Mouse (Mus musculus): ENCODE measurements around the gene Cfb. TPM values are rescaled to one million over a fixed set of nuclear protein-coding genes. Genes with fewer than 3 reads are reported as not detected.
"Not testable (repeated sequence)": the region's sequence is repeated elsewhere in the genome, so short reads cannot be mapped to it uniquely, and the experiment has no call there.

Cfb gene
- polyA plus RNA-seq, 1 experiment from 2014 or later = 17.3 TPM

- 62% methylated on average over 7 of the region's 8 CpGs for WGBS
- not testable (repeated sequence) for ATAC-seq (ENCODE audit: low FRiP score, low TSS enrichment)
These were observed 51.5 kb downstream of the Cfb start for GRCm38 (mm10) chr17:34810811-34811210.

GRCm38 (mm10) chr17:34810411-34810810 lies 51.9 kb downstream of the Cfb start:
- H3K27ac ChIP-seq (ENCODE audit: low read length); H3K27me3 ChIP-seq (ENCODE audit: insufficient read depth, low read length); H3K4me2 ChIP-seq (replicated peaks; ENCODE audit: low read depth, low read length); ATAC-seq (ENCODE audit: low FRiP score, low TSS enrichment); H3K4me1 ChIP-seq (ENCODE audit: insufficient read depth, low read length); H3K36me3 ChIP-seq (ENCODE audit: insufficient read depth, low read length); H3K9me3 ChIP-seq (ENCODE audit: low read length); H3K4me3 ChIP-seq (ENCODE audit: low read length); H3K9ac ChIP-seq (replicated peaks; ENCODE audit: low read length): not testable (repeated sequence)
- 90% methylated on average over 5 of the region's 5 CpGs for WGBS

More at GRCm38 (mm10) chr17:34810811-34811210, 51.5 kb downstream of the Cfb start:
- not testable (repeated sequence) for H3K27ac ChIP-seq (ENCODE audit: low read length); H3K36me3 ChIP-seq (ENCODE audit: insufficient read depth, low read length); H3K9me3 ChIP-seq (ENCODE audit: low read length); H3K27me3 ChIP-seq (ENCODE audit: insufficient read depth, low read length); H3K4me2 ChIP-seq (replicated peaks; ENCODE audit: low read depth, low read length); H3K4me3 ChIP-seq (ENCODE audit: low read length); H3K9ac ChIP-seq (replicated peaks; ENCODE audit: low read length); H3K4me1 ChIP-seq (ENCODE audit: insufficient read depth, low read length)

- no peaks in the 10 kb centered on the region for H3K36me3 ChIP-seq (ENCODE audit: insufficient read depth, low read length)
- no peak overlapping the region for H3K4me3 ChIP-seq (ENCODE audit: low read length)
- H3K4me2 ChIP-seq (replicated peaks; ENCODE audit: low read depth, low read length) = no peak overlapping the region
- H3K4me1 ChIP-seq (ENCODE audit: insufficient read depth, low read length) = no peaks in the 10 kb centered on the region
- peaks cover 6% of the 10 kb centered on the region; the same call in 1 of the 2 replicates for H3K9me3 ChIP-seq (ENCODE audit: low read length)
- no peak overlapping the region for H3K9ac ChIP-seq (replicated peaks; ENCODE audit: low read length)
- WGBS = 85% methylated on average over 6 of the region's 6 CpGs
- ATAC-seq (ENCODE audit: low FRiP score, low TSS enrichment) = no peak
- H3K27ac ChIP-seq (ENCODE audit: low read length) = no peak overlapping the region
- no peaks in the 10 kb centered on the region for H3K27me3 ChIP-seq (ENCODE audit: insufficient read depth, low read length)
These were observed 53.6 kb downstream of the Cfb start for GRCm38 (mm10) chr17:34808599-34809205.

- H3K4me1 ChIP-seq (ENCODE audit: insufficient read depth, low read length) = no peaks in the 10 kb centered on the region
- H3K27me3 ChIP-seq (ENCODE audit: insufficient read depth, low read length) = no peaks in the 10 kb centered on the region
- H3K4me3 ChIP-seq (ENCODE audit: low read length) = no peak overlapping the region
- no peaks in the 10 kb centered on the region for H3K36me3 ChIP-seq (ENCODE audit: insufficient read depth, low read length)
- ATAC-seq (ENCODE audit: low FRiP score, low TSS enrichment) = no peak
- H3K9me3 ChIP-seq (ENCODE audit: low read length) = peaks cover 6% of the 10 kb centered on the region; the same call in 1 of the 2 replicates
- 71% methylated on average over 3 of the region's 3 CpGs for WGBS
- H3K27ac ChIP-seq (ENCODE audit: low read length) = no peak overlapping the region
- H3K9ac ChIP-seq (replicated peaks; ENCODE audit: low read length) = no peak overlapping the region
- no peak overlapping the region for H3K4me2 ChIP-seq (replicated peaks; ENCODE audit: low read depth, low read length)
These were observed 55.1 kb downstream of the Cfb start for GRCm38 (mm10) chr17:34807176-34807575.

Small RNA genes within 50 kb of the gene (microRNA-seq; reads per million reads assigned to microRNA genes)
- gene Mir6970 = not detected
- gene Mir6971 = 1.1 reads per million
- gene Mir6972 = not detected

Other genes starting within 250 kb of the Cfb start
- 4.0 and 6.0 TPM in 2 replicates for gene Egfl8, start 246.5 kb downstream of the Cfb start, polyA plus RNA-seq (2015; fragmentation: Nextera tagmentation; extraction: Ambion mirVana)
- gene Ppt2, start 234.0 kb downstream of the Cfb start, polyA plus RNA-seq (2015; fragmentation: Nextera tagmentation; extraction: Ambion mirVana) = 47.3 and 53.7 TPM in 2 replicates
- gene Prrt1, start 233.0 kb downstream of the Cfb start, polyA plus RNA-seq (2015; fragmentation: Nextera tagmentation; extraction: Ambion mirVana) = 0.23 and 0.29 TPM in 2 replicates
- gene Fkbpl, start 217.8 kb downstream of the Cfb start, polyA plus RNA-seq (2015; fragmentation: Nextera tagmentation; extraction: Ambion mirVana) = 17.5 and 17.7 TPM in 2 replicates
- gene Atf6b, start 215.4 kb downstream of the Cfb start, polyA plus RNA-seq (2015; fragmentation: Nextera tagmentation; extraction: Ambion mirVana) = 103 and 106 TPM in 2 replicates
- 0.51 and 0.52 TPM in 2 replicates for gene Tnxb, start 192.0 kb downstream of the Cfb start, polyA plus RNA-seq (2015; fragmentation: Nextera tagmentation; extraction: Ambion mirVana)
- 0.78 and 1.5 TPM in 2 replicates for gene C4b, start 118.6 kb downstream of the Cfb start, polyA plus RNA-seq (2015; fragmentation: Nextera tagmentation; extraction: Ambion mirVana)
- 38.4 and 41.9 TPM in 2 replicates for gene Cyp21a1, start 58.0 kb downstream of the Cfb start, polyA plus RNA-seq (2015; fragmentation: Nextera tagmentation; extraction: Ambion mirVana)
- gene Stk19, start 25.6 kb downstream of the Cfb start, polyA plus RNA-seq (2015; fragmentation: Nextera tagmentation; extraction: Ambion mirVana) = 31.7 and 34.7 TPM in 2 replicates
- 71.0 and 77.9 TPM in 2 replicates for gene Dxo, start 25.5 kb downstream of the Cfb start, polyA plus RNA-seq (2015; fragmentation: Nextera tagmentation; extraction: Ambion mirVana)
- gene Skiv2l, start 12.3 kb downstream of the Cfb start, polyA plus RNA-seq (2015; fragmentation: Nextera tagmentation; extraction: Ambion mirVana) = 59.3 and 62.0 TPM in 2 replicates
- gene Nelfe, start 12.1 kb downstream of the Cfb start, polyA plus RNA-seq (2015; fragmentation: Nextera tagmentation; extraction: Ambion mirVana) = 117 and 121 TPM in 2 replicates
- 3.5 and 4.3 TPM in 2 replicates for gene Zbtb12, start 17.0 kb upstream of the Cfb start, polyA plus RNA-seq (2015; fragmentation: Nextera tagmentation; extraction: Ambion mirVana)
- gene Gm20547, start 19.5 kb upstream of the Cfb start, polyA plus RNA-seq (2015; fragmentation: Nextera tagmentation; extraction: Ambion mirVana) = not detected in 2 replicates
- gene C2, start 35.7 kb upstream of the Cfb start, polyA plus RNA-seq (2015; fragmentation: Nextera tagmentation; extraction: Ambion mirVana) = 4.6 and 5.7 TPM in 2 replicates
- gene Ehmt2, start 36.0 kb upstream of the Cfb start, polyA plus RNA-seq (2015; fragmentation: Nextera tagmentation; extraction: Ambion mirVana) = 89.9 and 92.8 TPM in 2 replicates
- 17.9 and 18.9 TPM in 2 replicates for gene Slc44a4, start 51.9 kb upstream of the Cfb start, polyA plus RNA-seq (2015; fragmentation: Nextera tagmentation; extraction: Ambion mirVana)
- 50.0 and 54.1 TPM in 2 replicates for gene Neu1, start 68.7 kb upstream of the Cfb start, polyA plus RNA-seq (2015; fragmentation: Nextera tagmentation; extraction: Ambion mirVana)
- gene Hspa1b, start 96.7 kb upstream of the Cfb start, polyA plus RNA-seq (2015; fragmentation: Nextera tagmentation; extraction: Ambion mirVana) = 0.76 and 0.80 TPM in 2 replicates
- gene Gm20481, start 107.4 kb upstream of the Cfb start, polyA plus RNA-seq (2015; fragmentation: Nextera tagmentation; extraction: Ambion mirVana) = not detected in 2 replicates
- 11.2 and 13.4 TPM in 2 replicates for gene Hspa1a, start 109.6 kb upstream of the Cfb start, polyA plus RNA-seq (2015; fragmentation: Nextera tagmentation; extraction: Ambion mirVana)
- 1.0 and 1.3 TPM in 2 replicates for gene Hspa1l, start 110.2 kb upstream of the Cfb start, polyA plus RNA-seq (2015; fragmentation: Nextera tagmentation; extraction: Ambion mirVana)
- 206 and 230 TPM in 2 replicates for gene Lsm2, start 119.3 kb upstream of the Cfb start, polyA plus RNA-seq (2015; fragmentation: Nextera tagmentation; extraction: Ambion mirVana)
- gene Vars, start 138.5 kb upstream of the Cfb start, polyA plus RNA-seq (2015; fragmentation: Nextera tagmentation; extraction: Ambion mirVana) = 132 and 137 TPM in 2 replicates
- gene Vwa7, start 154.1 kb upstream of the Cfb start, polyA plus RNA-seq (2015; fragmentation: Nextera tagmentation; extraction: Ambion mirVana) = 0.21 and 0.31 TPM in 2 replicates
- 5.7 and 7.1 TPM in 2 replicates for gene Sapcd1, start 165.5 kb upstream of the Cfb start, polyA plus RNA-seq (2015; fragmentation: Nextera tagmentation; extraction: Ambion mirVana)
- gene Msh5, start 184.2 kb upstream of the Cfb start, polyA plus RNA-seq (2015; fragmentation: Nextera tagmentation; extraction: Ambion mirVana) = 4.5 and 6.9 TPM in 2 replicates
- gene Clic1, start 187.4 kb upstream of the Cfb start, polyA plus RNA-seq (2015; fragmentation: Nextera tagmentation; extraction: Ambion mirVana) = 341 and 345 TPM in 2 replicates
- gene Ddah2, start 196.5 kb upstream of the Cfb start, polyA plus RNA-seq (2015; fragmentation: Nextera tagmentation; extraction: Ambion mirVana) = 375 and 376 TPM in 2 replicates
- gene Ly6g6c, start 202.9 kb upstream of the Cfb start, polyA plus RNA-seq (2015; fragmentation: Nextera tagmentation; extraction: Ambion mirVana) = not detected in 2 replicates
- gene Mpig6b, start 203.7 kb upstream of the Cfb start, polyA plus RNA-seq (2015; fragmentation: Nextera tagmentation; extraction: Ambion mirVana) = 0.49 and 0.52 TPM in 2 replicates
- 1.1 and 2.0 TPM in 2 replicates for gene Ly6g6e, start 214.4 kb upstream of the Cfb start, polyA plus RNA-seq (2015; fragmentation: Nextera tagmentation; extraction: Ambion mirVana)
- 4.4 and 4.6 TPM in 2 replicates for gene Ly6g6d, start 215.5 kb upstream of the Cfb start, polyA plus RNA-seq (2015; fragmentation: Nextera tagmentation; extraction: Ambion mirVana)
- gene Ly6g6f, start 223.1 kb upstream of the Cfb start, polyA plus RNA-seq (2015; fragmentation: Nextera tagmentation; extraction: Ambion mirVana) = 0.26 TPM in 1 of 2 replicates, not detected in the other
- gene Abhd16a, start 226.7 kb upstream of the Cfb start, polyA plus RNA-seq (2015; fragmentation: Nextera tagmentation; extraction: Ambion mirVana) = 115 and 118 TPM in 2 replicates
- not detected in 2 replicates for gene Ly6g5c, start 245.8 kb upstream of the Cfb start, polyA plus RNA-seq (2015; fragmentation: Nextera tagmentation; extraction: Ambion mirVana)

Measured in kidney, embryonic 16.5 days (tissue).